Mouse (Mus musculus) fibroblast of lung, adult 2 months (primary cell): ENCODE measurements around the gene Gm11627.
A peak's percentile ranks its signal among the peaks of the same experiment; 100 is the strongest.
"Not testable (repeated sequence)": the region's sequence is repeated elsewhere in the genome, so short reads cannot be mapped to it uniquely, and the experiment has no call there.

ENCODE experiments used
- DNase-seq: peaks from one replicate; pipeline ENCODE4 v3.0.0-alpha.2; 2011; ENCODE audit warnings: low read depth

Gene Gm11627

DNA sequence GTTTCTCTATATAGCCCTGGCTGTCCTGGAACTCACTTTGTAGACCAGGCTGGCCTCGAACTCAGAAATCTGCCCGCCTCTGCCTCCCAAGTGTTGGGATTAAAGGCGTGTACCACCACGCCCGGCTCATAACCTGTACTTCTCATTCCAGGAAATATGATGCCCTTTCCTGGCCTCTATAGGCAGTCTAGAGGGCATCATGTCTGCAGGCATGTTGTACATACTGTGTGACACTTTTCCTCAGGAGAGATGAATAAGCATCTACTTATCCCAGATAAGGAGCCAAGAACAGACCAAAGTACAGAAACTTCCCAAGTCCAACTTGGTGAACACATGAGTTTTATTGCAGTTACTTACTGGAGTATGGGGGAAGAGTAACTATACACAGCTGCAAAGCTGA is 20.6 kb downstream of the Gm11627 start:
- no peak for DNase-seq

GRCm38 (mm10) chr11:102557386-102557785 is 21.9 kb downstream of the Gm11627 start:
- no peak for DNase-seq

- DNase-seq: no peak
Measured at GRCm38 (mm10) chr11:102556716-102557074, 22.6 kb downstream of the Gm11627 start.

DNA sequence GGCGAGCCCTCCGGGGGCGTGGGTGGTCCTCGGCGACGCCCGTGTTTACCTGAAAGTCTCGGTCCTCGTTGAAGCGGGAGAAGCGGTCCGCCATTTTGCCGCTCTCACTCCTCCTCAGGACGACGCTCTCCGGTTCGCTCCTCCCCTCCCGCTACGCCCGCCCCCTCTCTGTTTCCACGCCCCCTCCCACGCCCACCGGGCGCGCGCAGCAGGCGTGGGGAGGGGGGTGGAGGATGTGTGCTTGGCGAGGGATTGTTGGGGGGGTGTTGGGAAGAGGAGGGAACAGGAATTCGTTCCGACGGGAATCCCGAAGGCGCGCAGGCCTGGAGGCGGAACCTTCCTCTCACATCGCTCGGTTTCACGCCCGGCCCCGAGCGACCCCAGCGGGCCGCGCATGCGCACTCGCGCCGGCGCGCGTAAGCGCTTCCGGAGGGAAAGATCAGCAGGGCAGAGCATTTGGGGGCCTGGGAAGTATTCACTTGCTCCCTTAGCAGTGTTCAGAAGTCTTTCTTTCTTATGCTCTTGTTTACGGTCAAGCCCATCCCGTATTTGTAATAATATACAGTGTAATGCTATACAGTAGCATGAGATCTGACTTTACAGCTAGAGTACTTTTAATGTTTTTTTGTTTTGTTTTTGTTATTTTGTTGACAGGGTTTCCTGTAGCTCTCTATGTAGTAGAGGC is 23.1 kb downstream of the Gm11627 start, which contains the start of gene Gpatch8:
Gene Gpatch8, minus strand, starts transcription at position 362 of the 685 bp plus-strand sequence.
- peak; percentile 94 for DNase-seq

GRCm38 (mm10) chr11:102555400-102556030 is 23.7 kb downstream of the Gm11627 start:
- no peak for DNase-seq

GRCm38 (mm10) chr11:102552051-102552450 is 27.2 kb downstream of the Gm11627 start:
- DNase-seq: no peak

GRCm38 (mm10) chr11:102551176-102551575 is 28.1 kb downstream of the Gm11627 start:
- DNase-seq: no peak

DNA sequence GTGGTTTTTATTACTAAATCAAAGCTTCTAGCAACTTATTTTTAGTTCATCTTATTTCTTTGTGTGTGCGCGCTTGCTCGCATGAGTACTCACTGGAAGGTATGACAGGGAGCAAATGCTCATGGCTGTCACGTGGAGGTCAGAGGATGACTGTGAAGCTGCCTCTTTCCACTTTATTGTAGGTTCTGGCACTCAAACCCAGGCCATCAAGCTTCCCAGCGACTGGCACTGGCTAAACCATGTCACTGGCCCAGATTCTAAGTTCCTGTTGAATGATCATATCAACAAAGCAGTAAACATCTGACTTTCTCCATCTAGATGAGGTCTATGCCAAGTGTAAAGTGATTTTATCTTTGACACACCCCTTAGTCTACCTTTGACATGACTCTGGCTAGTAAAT is 37.8 kb downstream of the Gm11627 start:
- no peak for DNase-seq

DNA sequence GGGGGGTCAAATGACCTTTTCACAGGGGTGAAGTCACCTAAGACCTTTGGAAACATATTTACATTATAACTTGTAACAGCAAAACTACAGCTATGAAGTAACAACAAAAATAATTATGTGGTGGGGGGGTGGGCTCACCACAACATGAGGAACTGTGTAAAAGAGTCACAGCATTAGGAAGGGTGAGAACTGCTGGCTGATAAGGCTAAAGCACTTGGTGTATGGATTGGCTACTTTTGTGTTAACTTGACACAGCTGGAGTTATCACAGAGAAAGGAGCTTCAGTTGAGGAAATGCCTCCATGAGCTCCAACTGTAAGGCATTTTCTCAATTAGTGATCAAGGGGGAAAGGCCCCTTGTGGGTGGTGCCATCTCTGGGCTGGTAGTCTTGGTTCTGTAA is 39.0 kb downstream of the Gm11627 start:
- not testable (repeated sequence) for DNase-seq

- no peak for DNase-seq
Measured at GRCm38 (mm10) chr11:102539690-102540089, 39.6 kb downstream of the Gm11627 start.

GRCm38 (mm10) chr11:102536210-102536609 is 43.1 kb downstream of the Gm11627 start:
- DNase-seq: peak; percentile 37

- no peak for DNase-seq
Measured at GRCm38 (mm10) chr11:102534078-102534477, 45.2 kb downstream of the Gm11627 start.

DNA sequence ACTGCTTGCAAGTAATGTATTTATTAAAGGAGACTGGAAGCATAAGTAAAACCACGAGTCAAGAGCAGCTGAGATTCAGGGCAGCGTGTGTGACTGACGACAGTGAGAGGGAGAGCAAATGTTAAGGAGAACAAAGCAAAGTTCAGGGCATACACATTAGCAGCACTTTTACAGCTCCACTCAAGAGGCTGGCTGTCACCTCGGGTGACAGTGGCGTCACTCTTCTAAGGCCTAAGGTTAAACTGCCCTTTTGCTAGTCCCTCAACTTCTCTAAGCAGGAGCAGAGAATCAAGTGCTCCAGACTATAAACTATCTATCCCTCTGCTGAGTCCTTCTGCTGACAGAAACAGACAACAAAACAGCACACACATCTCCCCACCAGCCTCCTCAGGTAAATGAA is 47.8 kb downstream of the Gm11627 start:
- DNase-seq: no peak
